Mouse (Mus musculus) megakaryocyte, embryonic 14.5 days (primary cell): ENCODE data around the gene Dtx1. TPM values are rescaled to one million over a fixed set of nuclear protein-coding genes. Genes with fewer than 3 reads are reported as not detected.

Experiments used
- H3K27me3 ChIP-seq: replicated peaks from 2 replicates; pipeline ENCODE3; 2012; ENCODE audit warnings: inconsistent platforms
- H3K36me3 ChIP-seq: replicated peaks from 2 replicates; pipeline ENCODE3; 2012; ENCODE audit warnings: low read length, inconsistent platforms, mixed read lengths
- H3K4me1 ChIP-seq: 2 replicates; pipeline ENCODE4 v1.6.1; 2012; ENCODE audit warnings: inconsistent platforms
- H3K4me3 ChIP-seq: replicated peaks from 2 replicates; pipeline ENCODE3; 2012; ENCODE audit warnings: moderate library complexity, mild to moderate bottlenecking, inconsistent platforms
- H3K9me3 ChIP-seq: 2 replicates; pipeline ENCODE4 v1.6.1; 2012; ENCODE audit warnings: inconsistent platforms
- FLI1 ChIP-seq: IDR thresholded peaks from 2 replicates; pipeline ENCODE4 v1.6.1; 2012; ENCODE audit warnings: low read length, inconsistent platforms, mixed read lengths
- GATA1 ChIP-seq: IDR thresholded peaks from 3 replicates; pipeline ENCODE4 v1.6.1; 2012; ENCODE audit warnings: mixed read lengths, low read length, inconsistent platforms, borderline replicate concordance
- polyA plus RNA-seq: library from polyadenylated mRNA; stranded (reverse); fragments of >175 nt; gene quantifications from 2 replicates; pipeline ENCODE4 v1.2.3, GENCODE M21; 2012; ENCODE audit warnings: low replicate concordance; ENCODE audit not compliant: insufficient read depth

The Dtx1 gene
- polyA plus RNA-seq = not detected in 2 replicates

GRCm38 (mm10) chr5:120711827-120712226 is at the start of gene Dtx1:
Gene Dtx1 (minus strand): TSS chr5:120711927.
- no peak for TF ChIP-seq GATA1
- TF ChIP-seq FLI1 = no peak
- H3K36me3 ChIP-seq = no peaks in the 10 kb centered on the region
- H3K4me3 ChIP-seq = no peak within 1 kb of the TSS
- peaks cover 97% of the 10 kb centered on the region for H3K27me3 ChIP-seq
- H3K4me1 ChIP-seq = peaks cover 15% of the 10 kb centered on the region
- H3K9me3 ChIP-seq = 0 out of 2 replicates have a peak, but pooled peaks cover 6% of the 10 kb centered on the region

- Histone ChIP-seq H3K9me3 (peaks cover 30% of the 10 kb centered on the region), H3K4me1 (peaks cover 7% of the 10 kb centered on the region), H3K27me3 (peaks cover 71% of the 10 kb centered on the region), H3K4me3 (peak overlapping the region; percentile 62), H3K36me3 (peaks cover 7% of the 10 kb centered on the region)
- TF ChIP-seq FLI1 (no peak), GATA1 (no peak)
Observed at GRCm38 (mm10) chr5:120754215-120754614, 42.5 kb upstream of the Dtx1 start.

GRCm38 (mm10) chr5:120752786-120753185 is 41.1 kb upstream of the Dtx1 start:
- Histone ChIP-seq H3K4me3 (no peak overlapping the region), H3K36me3 (peaks cover 3% of the 10 kb centered on the region), H3K4me1 (peaks cover 7% of the 10 kb centered on the region), H3K9me3 (peaks cover 17% of the 10 kb centered on the region), H3K27me3 (peaks cover 72% of the 10 kb centered on the region)
- no peak for TF ChIP-seq GATA1
- no peak for TF ChIP-seq FLI1

GRCm38 (mm10) chr5:120751206-120751605 is 39.5 kb upstream of the Dtx1 start:
- H3K9me3 ChIP-seq = peaks cover 3% of the 10 kb centered on the region; the same call in 1 of the 2 replicates
- no peak for TF ChIP-seq GATA1
- no peak for TF ChIP-seq FLI1

GRCm38 (mm10) chr5:120749688-120750087 is 38.0 kb upstream of the Dtx1 start, which contains the start of gene Oas2:
Gene Oas2 (minus strand): TSS chr5:120749853.
- TF ChIP-seq GATA1 (no peak), FLI1 (no peak)
- H3K4me3 ChIP-seq = peak within 1 kb of the TSS; percentile 62
- H3K27me3 ChIP-seq = peaks cover 66% of the 10 kb centered on the region
- H3K9me3 ChIP-seq = no peaks in the 10 kb centered on the region
- peaks cover 7% of the 10 kb centered on the region for H3K4me1 ChIP-seq
- H3K36me3 ChIP-seq = peaks cover 3% of the 10 kb centered on the region

More at GRCm38 (mm10) chr5:120751206-120751605, 39.5 kb upstream of the Dtx1 start:
- Histone ChIP-seq H3K27me3 (peaks cover 68% of the 10 kb centered on the region), H3K36me3 (peaks cover 3% of the 10 kb centered on the region), H3K4me3 (no peak overlapping the region), H3K4me1 (peaks cover 7% of the 10 kb centered on the region)

- no peak overlapping the region for H3K4me3 ChIP-seq
- no peak for TF ChIP-seq GATA1
- TF ChIP-seq FLI1 = no peak
- peaks cover 65% of the 10 kb centered on the region for H3K27me3 ChIP-seq
- no peaks in the 10 kb centered on the region for H3K36me3 ChIP-seq
- H3K9me3 ChIP-seq = no peaks in the 10 kb centered on the region
- no peaks in the 10 kb centered on the region for H3K4me1 ChIP-seq
Observed at GRCm38 (mm10) chr5:120746451-120746850, 34.7 kb upstream of the Dtx1 start.

- no peaks in the 10 kb centered on the region for H3K9me3 ChIP-seq
- H3K4me3 ChIP-seq = no peak overlapping the region
- H3K36me3 ChIP-seq = no peaks in the 10 kb centered on the region
- TF ChIP-seq FLI1 (no peak), GATA1 (no peak)
- peaks cover 71% of the 10 kb centered on the region for H3K27me3 ChIP-seq
- H3K4me1 ChIP-seq = no peaks in the 10 kb centered on the region
Observed at GRCm38 (mm10) chr5:120742125-120742524, 30.4 kb upstream of the Dtx1 start.

- Histone ChIP-seq H3K36me3 (no peaks in the 10 kb centered on the region), H3K9me3 (no peaks in the 10 kb centered on the region), H3K27me3 (peaks cover 74% of the 10 kb centered on the region), H3K4me3 (no peak overlapping the region), H3K4me1 (no peaks in the 10 kb centered on the region)
- no peak for TF ChIP-seq FLI1
- no peak for TF ChIP-seq GATA1
Observed at GRCm38 (mm10) chr5:120734380-120734990, 22.8 kb upstream of the Dtx1 start.

GRCm38 (mm10) chr5:120733696-120734095 is 22.0 kb upstream of the Dtx1 start:
- no peaks in the 10 kb centered on the region for H3K4me1 ChIP-seq
- no peaks in the 10 kb centered on the region for H3K36me3 ChIP-seq
- H3K27me3 ChIP-seq = peaks cover 74% of the 10 kb centered on the region
- no peaks in the 10 kb centered on the region for H3K9me3 ChIP-seq
- TF ChIP-seq FLI1 = no peak
- TF ChIP-seq GATA1 = no peak
- no peak overlapping the region for H3K4me3 ChIP-seq

GRCm38 (mm10) chr5:120732740-120733139 is 21.0 kb upstream of the Dtx1 start:
- no peak for TF ChIP-seq FLI1
- TF ChIP-seq GATA1 = no peak
- H3K9me3 ChIP-seq = no peaks in the 10 kb centered on the region
- no peaks in the 10 kb centered on the region for H3K4me1 ChIP-seq
- peaks cover 71% of the 10 kb centered on the region for H3K27me3 ChIP-seq
- H3K4me3 ChIP-seq = no peak overlapping the region
- no peaks in the 10 kb centered on the region for H3K36me3 ChIP-seq
